Mouse (Mus musculus): Measurements from ENCODE around the gene Dtwd1. TPM values are rescaled to one million over a fixed set of nuclear protein-coding genes. Genes with fewer than 3 reads are reported as not detected.

The Dtwd1 gene
- 11.9 and 18.9 TPM in 2 replicates for polyA plus RNA-seq (2012; rRNA removed)
- polyA plus RNA-seq (2014; fragmentation: Nextera tagmentation; extraction: Ambion mirVana): 27.6 and 30.2 TPM in 2 replicates

GRCm38 (mm10) chr2:126151855-126152571 is at the start of gene Dtwd1, which contains the start of gene Fam227b:
Gene Dtwd1, plus strand, starts transcription at chr2:126152141.
Gene Fam227b, minus strand, starts transcription at chr2:126152004.
- TF ChIP-seq POLR2A (IDR thresholded peaks at IDR 0.05; ENCODE audit: borderline replicate concordance, extremely low read depth, insufficient read depth, insufficient read length): peak; percentile 87; the same call in 1 of the 2 replicates
- peak; percentile 99 for ATAC-seq (ENCODE audit: low FRiP score, low read depth)
- under 1% methylated on average over 50 of the region's 57 CpGs for WGBS

DNA sequence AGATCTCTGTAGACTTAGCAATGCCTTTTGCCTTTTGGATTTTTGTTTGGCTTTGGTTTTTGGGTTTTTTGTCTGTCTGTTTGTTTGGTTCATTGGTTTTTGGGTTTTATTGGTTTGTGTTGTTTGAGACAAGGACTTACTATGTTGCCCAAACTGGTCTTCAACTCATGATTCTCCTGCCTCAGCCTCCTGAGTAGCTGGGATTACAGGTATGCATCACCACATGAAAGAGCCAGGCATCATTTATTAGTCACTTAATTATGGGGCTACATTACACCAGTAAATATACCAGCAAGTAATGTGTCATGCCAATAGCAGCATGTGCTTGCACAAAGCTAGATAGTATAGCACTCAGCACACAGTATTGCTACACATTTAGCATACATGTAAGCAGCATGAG is 4.2 kb upstream of the Dtwd1 start:
- no peak overlapping the region for H3K9ac ChIP-seq (ENCODE audit: low read depth, low read length, severe bottlenecking)
- H3K27me3 ChIP-seq (ENCODE audit: control insufficient read depth, insufficient read depth, low read length): no peaks in the 10 kb centered on the region
- no peak for ATAC-seq (ENCODE audit: low FRiP score, low read depth)
- no peak overlapping the region for H3K4me3 ChIP-seq (replicated peaks; ENCODE audit: low read length)
- no peaks in the 10 kb centered on the region for H3K9me3 ChIP-seq (ENCODE audit: control insufficient read depth, low read length)
- no peak overlapping the region for H3K4me2 ChIP-seq (replicated peaks; ENCODE audit: low read depth, low read length, severe bottlenecking)
- TF ChIP-seq POLR2A (IDR thresholded peaks at IDR 0.05; ENCODE audit: borderline replicate concordance, extremely low read depth, insufficient read depth, insufficient read length): no peak
- no peak overlapping the region for H3K27ac ChIP-seq (replicated peaks; ENCODE audit: low read depth, low read length)
- no peaks in the 10 kb centered on the region for H3K36me3 ChIP-seq (ENCODE audit: control insufficient read depth, insufficient read depth, low read length)
- DNase-seq (ENCODE audit: low spot score): no peak
- no peaks in the 10 kb centered on the region for H3K4me1 ChIP-seq (ENCODE audit: control insufficient read depth, insufficient read depth, low read length)

More at GRCm38 (mm10) chr2:126151855-126152571, at the start of gene Dtwd1, which contains the start of gene Fam227b:
- Histone ChIP-seq H3K9ac (ENCODE audit: low read depth, low read length, severe bottlenecking) (peak within 1 kb of the TSS; percentile 86), H3K4me1 (ENCODE audit: control insufficient read depth, insufficient read depth, low read length) (no peaks in the 10 kb centered on the region), H3K36me3 (ENCODE audit: control insufficient read depth, insufficient read depth, low read length) (peaks cover 8% of the 10 kb centered on the region), H3K9me3 (ENCODE audit: control insufficient read depth, low read length) (no peaks in the 10 kb centered on the region), H3K27me3 (ENCODE audit: control insufficient read depth, insufficient read depth, low read length) (no peaks in the 10 kb centered on the region), H3K4me2 (replicated peaks; ENCODE audit: low read depth, low read length, severe bottlenecking) (peak within 1 kb of the TSS; percentile 48), H3K4me3 (replicated peaks; ENCODE audit: low read length) (peak within 1 kb of the TSS; percentile 69), H3K27ac (replicated peaks; ENCODE audit: low read depth, low read length) (peak within 1 kb of the TSS; percentile 92)
- DNase-seq (ENCODE audit: low spot score): peak; percentile 98

DNA sequence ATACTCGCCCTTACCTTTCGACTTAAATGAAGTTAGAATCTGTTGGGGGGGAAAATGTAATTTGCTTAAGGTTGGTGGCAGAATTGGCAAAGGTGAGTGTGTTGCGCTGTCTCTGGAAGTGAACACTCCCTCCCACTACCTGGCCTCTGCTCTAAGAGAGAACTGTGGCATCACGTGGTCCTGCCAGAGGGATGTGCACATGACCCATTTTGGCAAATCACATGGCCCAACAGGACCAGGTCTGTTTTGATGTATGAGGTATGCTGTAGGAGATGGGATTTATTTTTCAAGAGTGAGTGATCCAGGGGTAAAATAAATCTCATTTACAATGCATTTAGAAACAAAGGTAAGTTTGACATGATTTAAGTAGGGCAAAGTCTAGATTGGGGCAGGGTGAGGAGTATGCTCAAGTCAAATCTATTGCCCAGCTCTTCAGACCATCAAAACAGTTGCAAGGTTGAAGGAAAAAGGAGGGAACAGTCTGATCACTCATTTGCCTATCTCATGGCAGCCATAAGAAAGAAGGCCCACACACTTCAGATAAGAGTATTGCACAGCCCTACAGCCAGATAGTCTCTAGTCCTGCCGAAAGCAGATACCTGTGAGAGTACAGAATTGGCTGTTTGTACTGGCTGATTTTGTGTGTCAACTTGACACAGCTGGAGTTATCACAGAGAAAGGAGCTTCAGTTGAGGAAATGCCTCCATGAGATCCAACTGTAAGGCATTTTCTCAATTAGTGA is 13.5 kb downstream of the Dtwd1 start:
- Histone ChIP-seq H3K9me3 (ENCODE audit: control insufficient read depth, low read length) (no peaks in the 10 kb centered on the region), H3K4me3 (replicated peaks; ENCODE audit: low read length) (no peak overlapping the region), H3K4me1 (ENCODE audit: control insufficient read depth, insufficient read depth, low read length) (no peaks in the 10 kb centered on the region), H3K36me3 (ENCODE audit: control insufficient read depth, insufficient read depth, low read length) (peaks cover 26% of the 10 kb centered on the region), H3K9ac (ENCODE audit: low read depth, low read length, severe bottlenecking) (no peak overlapping the region), H3K27ac (replicated peaks; ENCODE audit: low read depth, low read length) (no peak overlapping the region), H3K4me2 (replicated peaks; ENCODE audit: low read depth, low read length, severe bottlenecking) (no peak overlapping the region), H3K27me3 (ENCODE audit: control insufficient read depth, insufficient read depth, low read length) (no peaks in the 10 kb centered on the region)
- 85% methylated on average over 5 of the region's 5 CpGs for WGBS
- no peak for DNase-seq (ENCODE audit: low spot score)
- ATAC-seq (ENCODE audit: low FRiP score, low read depth): no peak
- TF ChIP-seq POLR2A (IDR thresholded peaks at IDR 0.05; ENCODE audit: borderline replicate concordance, extremely low read depth, insufficient read depth, insufficient read length): no peak

DNA sequence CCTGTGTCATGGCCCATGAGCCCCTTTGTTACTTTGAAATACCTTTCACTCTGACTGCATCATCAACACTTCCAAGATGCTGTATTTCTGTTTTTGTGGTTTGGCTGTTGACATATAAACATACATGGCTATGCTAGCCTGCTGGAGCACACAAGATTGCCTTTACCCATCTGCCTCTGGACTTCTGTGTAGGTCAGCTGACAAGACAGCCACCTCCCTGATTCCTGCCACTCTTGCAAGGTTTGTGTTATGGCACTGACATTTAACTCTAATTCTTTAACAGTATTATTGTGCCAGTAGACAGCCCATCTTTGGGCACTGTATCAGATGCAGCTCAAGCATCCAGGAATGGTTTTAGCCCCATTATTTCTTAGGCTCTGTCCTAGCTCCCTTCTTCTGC is 14.4 kb downstream of the Dtwd1 start:
- no peak for TF ChIP-seq POLR2A (IDR thresholded peaks at IDR 0.05; ENCODE audit: borderline replicate concordance, extremely low read depth, insufficient read depth, insufficient read length)
- DNase-seq (ENCODE audit: low spot score): no peak
- Histone ChIP-seq H3K4me1 (ENCODE audit: control insufficient read depth, insufficient read depth, low read length) (no peaks in the 10 kb centered on the region), H3K9me3 (ENCODE audit: control insufficient read depth, low read length) (no peaks in the 10 kb centered on the region), H3K27me3 (ENCODE audit: control insufficient read depth, insufficient read depth, low read length) (no peaks in the 10 kb centered on the region), H3K36me3 (ENCODE audit: control insufficient read depth, insufficient read depth, low read length) (peaks cover 21% of the 10 kb centered on the region), H3K9ac (ENCODE audit: low read depth, low read length, severe bottlenecking) (no peak overlapping the region), H3K4me3 (replicated peaks; ENCODE audit: low read length) (no peak overlapping the region), H3K27ac (replicated peaks; ENCODE audit: low read depth, low read length) (no peak overlapping the region), H3K4me2 (replicated peaks; ENCODE audit: low read depth, low read length, severe bottlenecking) (no peak overlapping the region)
- ATAC-seq (ENCODE audit: low FRiP score, low read depth): no peak

GRCm38 (mm10) chr2:126166848-126167617 is 15.1 kb downstream of the Dtwd1 start:
- Histone ChIP-seq H3K9ac (ENCODE audit: low read depth, low read length, severe bottlenecking) (no peak overlapping the region), H3K36me3 (ENCODE audit: control insufficient read depth, insufficient read depth, low read length) (peaks cover 14% of the 10 kb centered on the region), H3K9me3 (ENCODE audit: control insufficient read depth, low read length) (no peaks in the 10 kb centered on the region), H3K27ac (replicated peaks; ENCODE audit: low read depth, low read length) (no peak overlapping the region), H3K4me3 (replicated peaks; ENCODE audit: low read length) (no peak overlapping the region), H3K4me1 (ENCODE audit: control insufficient read depth, insufficient read depth, low read length) (no peaks in the 10 kb centered on the region), H3K27me3 (ENCODE audit: control insufficient read depth, insufficient read depth, low read length) (no peaks in the 10 kb centered on the region), H3K4me2 (replicated peaks; ENCODE audit: low read depth, low read length, severe bottlenecking) (no peak overlapping the region)
- DNase-seq (ENCODE audit: low spot score) (no peak), ATAC-seq (ENCODE audit: low FRiP score, low read depth) (no peak)
- WGBS: 86% methylated on average over 8 of the region's 8 CpGs
- TF ChIP-seq POLR2A (IDR thresholded peaks at IDR 0.05; ENCODE audit: borderline replicate concordance, extremely low read depth, insufficient read depth, insufficient read length): no peak
